Mouse (Mus musculus): ENCODE measurements at regions not wholly inside any gene's neighbourhood (a gene's known extent, or its start where the extent isn't known, plus 50 kb on each side); places are given as distances from the start of the nearest gene placed in this dataset.

GRCm38 (mm10) chr2:51236852-51237251 lies 87.9 kb upstream of the Rnd3 start:
- TF ChIP-seq CTCF (IDR thresholded peaks at IDR 0.05; ENCODE audit: borderline replicate concordance, extremely low read depth, insufficient read depth, insufficient read length) (no peak), POLR2A (IDR thresholded peaks at IDR 0.05; ENCODE audit: borderline replicate concordance, extremely low read depth, insufficient read depth, insufficient read length, poor library complexity, severe bottlenecking) (no peak)
- DNase-seq (ENCODE audit: low read depth), result no peak

GRCm38 (mm10) chr2:51234427-51234826 lies 85.5 kb upstream of the Rnd3 start:
- TF ChIP-seq CTCF (IDR thresholded peaks at IDR 0.05; ENCODE audit: borderline replicate concordance, extremely low read depth, insufficient read depth, insufficient read length), result no peak
- no peak for TF ChIP-seq POLR2A (IDR thresholded peaks at IDR 0.05; ENCODE audit: borderline replicate concordance, extremely low read depth, insufficient read depth, insufficient read length, poor library complexity, severe bottlenecking)
- no peak for DNase-seq (ENCODE audit: low read depth)

DNA sequence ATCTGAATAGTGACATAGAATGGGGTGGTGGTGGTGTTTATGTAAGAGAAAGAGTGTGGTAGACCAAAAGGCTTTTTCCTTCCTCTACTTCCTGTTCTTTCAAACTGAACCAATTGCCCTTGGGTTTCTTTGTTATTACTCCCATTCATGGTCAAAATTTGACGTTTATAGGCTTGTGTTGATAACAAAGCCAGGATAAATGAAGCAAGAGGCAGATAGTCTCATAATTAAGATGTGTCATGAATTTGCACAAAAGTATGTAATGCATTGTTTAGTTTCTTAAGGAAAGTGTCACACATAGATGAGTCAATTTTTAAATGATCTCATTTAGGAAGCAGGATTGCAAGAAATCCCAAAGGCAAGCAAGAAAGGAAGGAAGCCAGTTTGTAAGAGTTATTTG lies 73.9 kb upstream of the Rnd3 start:
- TF ChIP-seq POLR2A (IDR thresholded peaks at IDR 0.05; ENCODE audit: borderline replicate concordance, extremely low read depth, insufficient read depth, insufficient read length, poor library complexity, severe bottlenecking) (no peak), CTCF (IDR thresholded peaks at IDR 0.05; ENCODE audit: borderline replicate concordance, extremely low read depth, insufficient read depth, insufficient read length) (no peak)
- no peak for DNase-seq (ENCODE audit: low read depth)

DNA sequence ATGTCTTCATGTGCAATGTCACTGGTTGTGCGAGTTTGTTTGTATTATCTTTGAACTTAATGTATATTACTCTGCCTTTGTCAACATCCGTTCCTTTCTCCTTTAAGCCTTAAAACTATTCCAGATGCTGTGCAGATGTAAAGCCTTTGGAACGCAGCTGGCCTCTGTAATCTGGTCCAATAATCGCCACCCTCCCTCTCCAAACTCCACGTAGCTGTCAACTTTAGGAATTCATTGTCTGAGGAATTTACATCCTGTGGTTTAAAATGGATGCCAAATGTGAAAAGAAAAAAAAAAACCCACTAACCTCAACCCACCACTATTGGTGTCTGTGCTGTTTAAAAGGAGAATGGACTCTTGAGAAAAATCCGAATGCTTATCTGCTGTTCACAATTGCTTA lies 70.8 kb upstream of the Rnd3 start:
- no peak for TF ChIP-seq CTCF (IDR thresholded peaks at IDR 0.05; ENCODE audit: borderline replicate concordance, extremely low read depth, insufficient read depth, insufficient read length)
- TF ChIP-seq POLR2A (IDR thresholded peaks at IDR 0.05; ENCODE audit: borderline replicate concordance, extremely low read depth, insufficient read depth, insufficient read length, poor library complexity, severe bottlenecking), result no peak
- DNase-seq (ENCODE audit: low read depth), result no peak

DNA sequence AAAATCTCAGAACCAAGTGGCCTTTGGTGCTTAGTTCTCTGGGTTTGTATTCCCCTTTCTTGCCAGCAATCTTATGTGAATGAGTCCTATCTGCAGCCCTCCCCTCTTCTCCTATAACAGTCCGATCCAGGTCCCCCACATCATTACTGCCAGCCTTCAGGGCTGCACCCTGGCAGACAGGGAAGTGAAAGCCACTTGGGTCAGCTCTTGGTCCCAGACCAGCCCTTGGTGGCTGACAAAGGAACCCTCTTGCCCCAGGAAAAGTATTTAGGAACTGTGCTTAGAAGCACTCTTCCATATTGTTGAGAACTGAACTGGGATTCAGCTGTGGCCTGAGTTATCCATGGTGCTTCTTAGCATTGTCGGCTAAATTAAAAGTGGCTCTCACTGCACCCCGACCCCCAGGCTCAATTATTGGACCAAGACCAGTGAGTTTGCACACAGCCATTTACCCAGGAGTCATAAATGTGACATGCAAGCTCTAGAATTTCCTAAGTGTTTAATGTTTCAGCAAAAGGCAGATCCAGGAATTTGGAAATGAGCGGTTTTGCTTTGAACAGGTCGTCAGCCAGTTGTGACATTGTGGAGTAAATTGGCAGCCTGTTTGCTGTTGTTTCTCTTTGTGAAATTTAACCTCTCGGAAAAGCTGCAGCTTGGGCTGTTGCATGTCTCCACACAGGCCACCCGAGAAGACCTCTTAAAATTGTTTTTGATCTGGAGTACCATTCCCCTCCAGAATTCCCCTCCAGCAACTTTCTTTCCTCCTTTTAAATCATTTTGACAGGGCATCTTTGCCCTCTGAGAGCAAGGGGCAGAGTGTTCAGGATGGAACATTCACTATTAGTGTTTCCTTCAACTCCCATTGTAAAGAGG lies 58.5 kb upstream of the Rnd3 start:
- TF ChIP-seq POLR2A (IDR thresholded peaks at IDR 0.05; ENCODE audit: borderline replicate concordance, extremely low read depth, insufficient read depth, insufficient read length, poor library complexity, severe bottlenecking) (no peak), CTCF (IDR thresholded peaks at IDR 0.05; ENCODE audit: borderline replicate concordance, extremely low read depth, insufficient read depth, insufficient read length) (no peak)
- DNase-seq (ENCODE audit: low read depth), result no peak

GRCm38 (mm10) chr2:51206332-51206731 lies 57.4 kb upstream of the Rnd3 start:
- TF ChIP-seq CTCF (IDR thresholded peaks at IDR 0.05; ENCODE audit: borderline replicate concordance, extremely low read depth, insufficient read depth, insufficient read length) (no peak), POLR2A (IDR thresholded peaks at IDR 0.05; ENCODE audit: borderline replicate concordance, extremely low read depth, insufficient read depth, insufficient read length, poor library complexity, severe bottlenecking) (no peak)
- DNase-seq (ENCODE audit: low read depth), result peak; percentile 11
